Mouse (Mus musculus) spleen, postnatal 10 days (tissue): ENCODE measurements around the gene Snrpa1.

ENCODE experiments used
- DNase-seq, 2 experiments: peaks; one replicate each; pipeline ENCODE4 v3.0.0; 2021 to 2022; ENCODE audit warnings: low spot score in 2 of 2

Gene Snrpa1

GRCm38 (mm10) chr7:66079364-66080230 lies 20.8 kb downstream of the Snrpa1 start, which contains the start of gene Selenos:
Gene Selenos, plus strand, starts transcription at chr7:66079649.
- peak; percentile 90 to 96 for DNase-seq

GRCm38 (mm10) chr7:66080231-66080613 lies 21.4 kb downstream of the Snrpa1 start:
- DNase-seq = no peak

- no peak for DNase-seq
Measured at GRCm38 (mm10) chr7:66083757-66084156, 25.0 kb downstream of the Snrpa1 start.

DNA sequence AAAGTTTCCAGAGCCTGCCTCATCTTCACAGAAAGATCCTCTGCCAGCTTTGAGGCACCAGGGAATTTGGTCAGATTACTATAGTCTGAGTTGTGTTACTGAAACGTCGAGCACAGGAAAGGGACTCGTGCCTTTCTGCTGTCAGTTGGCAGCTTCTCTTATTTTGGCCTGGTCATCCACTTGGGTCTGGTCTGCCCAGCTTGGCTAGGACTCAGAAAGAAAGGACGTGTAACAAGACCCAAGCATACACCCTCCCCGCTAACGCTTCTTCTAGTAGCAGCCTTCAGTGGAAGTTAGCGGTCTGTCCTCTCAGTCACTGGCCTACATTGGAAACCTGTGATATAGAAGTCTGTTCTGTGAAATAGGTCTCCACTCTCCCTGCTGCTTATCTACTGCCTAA lies 25.7 kb downstream of the Snrpa1 start:
- DNase-seq = no peak

GRCm38 (mm10) chr7:66087652-66088051 lies 28.8 kb downstream of the Snrpa1 start:
- DNase-seq = no peak

DNA sequence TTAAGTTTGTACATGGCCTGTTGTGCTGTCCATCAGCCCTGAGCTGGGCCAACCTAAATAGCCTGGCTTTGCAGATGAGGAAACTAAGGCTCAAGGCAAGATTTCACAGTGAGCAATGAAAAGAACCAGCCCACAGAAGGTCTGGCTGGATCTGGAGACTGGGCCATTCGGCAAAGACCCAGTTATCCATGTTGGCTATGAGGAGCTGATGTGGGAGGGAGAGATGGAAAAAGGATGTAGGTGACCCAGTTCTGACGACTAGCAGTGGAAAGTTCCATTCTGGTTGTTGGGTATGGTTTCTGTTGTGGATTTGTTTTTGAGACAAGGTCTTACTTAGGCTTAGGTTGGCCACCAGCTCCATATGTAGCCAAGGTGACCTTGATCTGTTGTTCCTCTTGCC lies 29.3 kb downstream of the Snrpa1 start:
- DNase-seq = no peak

DNA sequence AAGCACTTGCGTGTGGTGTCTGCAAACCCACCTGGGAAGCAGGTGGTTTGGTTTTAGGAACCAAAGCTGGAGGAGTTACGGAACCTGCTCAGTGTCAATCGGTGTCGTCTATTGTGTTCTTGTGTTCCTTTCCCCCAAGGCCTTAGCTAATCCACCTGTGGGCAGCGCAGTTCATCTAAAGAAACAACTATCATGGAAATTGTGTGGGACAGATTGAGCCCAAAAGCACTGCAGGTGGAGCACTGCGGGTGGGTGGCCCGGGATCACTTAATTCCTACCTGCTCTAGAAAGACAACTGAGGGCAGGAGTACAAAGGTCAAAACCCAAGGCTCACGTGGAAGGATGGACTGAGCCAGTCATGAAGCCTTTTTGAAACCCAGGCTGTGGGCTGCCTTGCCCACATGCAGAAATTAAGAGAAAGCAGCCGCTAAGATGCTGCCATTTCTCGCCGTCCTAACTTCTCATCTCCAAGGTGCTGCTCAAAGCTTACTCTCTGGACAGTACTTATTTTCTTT lies 31.9 kb downstream of the Snrpa1 start:
- DNase-seq = no peak

GRCm38 (mm10) chr7:66091553-66091952 lies 32.8 kb downstream of the Snrpa1 start:
- DNase-seq = no peak

DNA sequence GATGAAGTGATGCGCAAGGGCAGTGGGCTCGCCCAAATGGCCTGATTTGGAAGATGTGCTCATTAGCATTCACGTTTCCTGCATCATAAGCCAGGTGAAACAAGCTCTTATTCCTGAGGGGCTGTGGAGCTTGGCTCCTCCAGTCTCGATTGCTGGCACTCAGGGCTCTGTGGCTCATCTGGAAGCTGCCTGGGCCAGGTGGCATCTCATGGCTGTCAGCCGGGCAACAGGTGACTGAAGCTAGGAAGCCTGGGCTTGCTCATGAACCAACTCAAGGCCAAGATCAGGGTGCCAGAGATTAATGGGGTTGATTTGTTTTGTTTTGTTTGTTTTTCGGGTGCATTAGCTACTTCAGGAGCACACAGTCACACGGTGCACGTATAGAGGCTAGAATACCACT lies 33.9 kb downstream of the Snrpa1 start:
- DNase-seq = no peak

- no peak for DNase-seq
Measured at GRCm38 (mm10) chr7:66094141-66094540, 35.3 kb downstream of the Snrpa1 start.

DNA sequence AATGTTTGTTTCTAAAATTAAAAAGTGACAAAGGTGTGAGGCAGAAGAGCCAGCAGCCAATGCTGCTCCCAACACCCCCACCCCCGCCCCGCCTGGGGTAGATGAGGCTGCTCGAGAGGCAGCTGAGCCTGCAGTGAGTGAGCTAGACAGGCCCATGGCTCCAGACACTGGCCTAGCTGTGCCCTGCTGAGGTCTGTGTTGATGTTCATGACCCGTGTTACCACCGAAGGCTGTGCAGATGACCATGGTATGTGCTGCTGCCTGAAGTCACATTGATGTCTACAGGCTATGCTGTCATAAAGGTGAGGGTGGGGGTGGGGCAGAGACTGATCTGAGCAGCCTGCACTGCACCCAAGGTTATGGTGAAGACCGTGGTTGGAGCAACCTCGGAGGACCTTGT lies 40.0 kb downstream of the Snrpa1 start:
- DNase-seq = no peak

GRCm38 (mm10) chr7:66101866-66102265 lies 43.1 kb downstream of the Snrpa1 start:
- DNase-seq = no peak

DNA sequence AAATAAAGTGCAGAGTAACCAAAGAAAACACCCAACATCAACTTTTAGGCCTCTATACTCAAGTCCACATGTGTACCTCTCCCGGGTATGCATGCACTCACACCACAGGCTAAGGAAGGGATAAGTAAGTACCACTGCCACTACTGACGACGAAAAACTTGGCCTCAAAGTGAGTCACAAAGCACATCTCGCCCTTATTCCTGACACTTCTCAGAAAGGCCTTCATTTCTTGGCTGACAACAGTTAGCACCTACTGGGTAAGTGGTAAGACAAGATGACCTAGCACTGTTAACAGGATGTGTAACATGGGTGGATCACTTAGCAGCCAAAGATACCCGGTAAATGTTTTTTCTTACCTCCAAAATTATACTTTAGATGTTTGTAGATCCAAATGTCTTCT lies 45.7 kb downstream of the Snrpa1 start:
- DNase-seq = no peak

DNA sequence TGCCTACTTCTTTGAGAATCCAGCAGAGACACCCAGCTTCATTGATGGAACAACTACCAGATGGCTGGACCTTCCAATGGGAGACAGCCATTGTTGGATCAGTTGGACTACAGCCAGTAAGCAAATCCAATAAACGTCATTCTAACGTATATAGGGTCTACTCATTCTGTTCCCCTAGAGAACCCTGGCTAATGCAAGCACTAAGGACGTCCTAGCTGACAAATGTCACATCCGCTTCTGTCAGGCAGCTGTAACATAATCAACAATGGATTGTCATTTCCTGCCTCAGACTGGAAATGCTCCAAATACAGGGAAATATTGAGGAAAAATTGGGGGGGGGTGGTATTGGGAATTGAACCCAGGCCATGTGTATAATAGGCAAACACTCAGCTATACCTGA lies 47.0 kb downstream of the Snrpa1 start:
- no peak for DNase-seq

GRCm38 (mm10) chr7:66106581-66107056 lies 47.8 kb downstream of the Snrpa1 start:
- DNase-seq = no peak

- DNase-seq = no peak
Measured at GRCm38 (mm10) chr7:66107206-66107605, 48.4 kb downstream of the Snrpa1 start.

GRCm38 (mm10) chr7:66107930-66108329 lies 49.1 kb downstream of the Snrpa1 start:
- DNase-seq = peak in 1 of 2 experiments; percentile 41

- DNase-seq = peak; percentile 84 to 89
Measured at GRCm38 (mm10) chr7:66108961-66109854, 50.4 kb downstream of the Snrpa1 start, which contains the start of gene Chsy1. Gene Chsy1, plus strand, starts transcription at chr7:66109515.

DNA sequence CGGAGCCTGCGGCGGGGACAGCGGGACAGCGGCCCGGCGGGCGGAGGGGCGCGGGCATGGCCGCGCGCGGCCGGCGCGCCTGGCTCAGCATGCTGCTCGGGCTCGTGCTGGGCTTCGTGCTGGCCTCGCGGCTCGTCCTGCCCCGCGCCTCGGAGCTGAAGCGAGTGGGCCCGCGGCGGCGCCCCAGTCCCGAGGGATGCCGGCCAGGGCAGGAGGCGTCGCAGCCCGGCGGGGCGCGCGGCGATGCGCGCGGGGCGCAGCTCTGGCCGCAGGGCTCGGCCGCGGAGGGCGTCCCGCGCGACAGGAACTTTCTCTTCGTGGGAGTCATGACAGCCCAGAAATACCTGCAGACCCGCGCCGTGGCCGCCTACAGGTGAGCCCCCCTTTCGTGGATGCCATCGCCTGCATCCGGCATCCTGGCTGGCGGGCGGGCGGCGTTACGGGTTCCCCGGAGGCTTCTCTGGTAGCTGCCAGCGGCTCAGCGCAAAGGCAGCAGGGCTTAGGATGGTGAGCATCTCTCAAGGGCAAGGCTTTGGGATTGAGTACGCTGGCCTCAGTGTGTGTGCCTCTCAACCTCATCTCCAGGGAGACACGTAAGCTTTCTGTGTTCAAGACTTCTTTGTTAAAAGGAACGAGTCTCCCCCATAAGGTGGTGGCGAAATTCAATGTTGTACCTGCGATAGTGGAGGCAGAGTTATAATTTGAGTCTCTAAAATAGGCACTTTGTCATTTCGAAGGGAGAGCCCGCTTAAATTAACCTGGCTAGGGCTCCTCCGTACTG lies 51.2 kb downstream of the Snrpa1 start:
- DNase-seq = peak; percentile 70 to 73

GRCm38 (mm10) chr7:66110636-66111112 lies 51.9 kb downstream of the Snrpa1 start:
- DNase-seq = peak; percentile 43 to 54

DNA sequence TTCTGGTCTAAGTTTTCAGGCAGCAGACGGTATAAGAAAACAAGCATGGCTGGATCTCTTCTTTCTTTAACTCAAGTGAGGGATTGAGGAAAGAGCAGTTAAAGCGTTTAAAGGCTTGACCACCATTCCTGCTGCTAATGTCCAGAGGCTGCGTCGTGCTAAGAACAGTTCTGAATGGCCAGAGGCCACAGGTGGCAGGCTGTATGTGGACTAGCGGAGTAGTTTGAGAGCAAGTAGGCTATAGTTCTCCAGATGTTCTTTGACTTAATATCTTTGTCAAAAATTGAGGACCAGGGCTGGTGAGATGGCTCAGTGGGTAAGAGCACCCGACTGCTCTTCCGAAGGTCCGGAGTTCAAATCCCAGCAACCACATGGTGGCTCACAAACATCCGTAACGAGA lies 52.4 kb downstream of the Snrpa1 start:
- no peak for DNase-seq
